Mouse (Mus musculus) granulocyte monocyte progenitor cell, adult 5-6 weeks (primary cell): ENCODE data around the gene Shcbp1l. TPM values are rescaled to one million over a fixed set of nuclear protein-coding genes. Genes with fewer than 3 reads are reported as not detected.
"Not testable (repeated sequence)": the region's sequence is repeated elsewhere in the genome, so short reads cannot be mapped to it uniquely, and the experiment has no call there.

Experiments used
- ATAC-seq: replicated peaks from 2 replicates; pipeline ENCODE4 v1.8.0; 2016; ENCODE audit warnings: mild to moderate bottlenecking, moderate TSS enrichment, inconsistent platforms; ENCODE audit not compliant: poor library complexity, severe bottlenecking
- total RNA-seq, 2 experiments: library from RNA; stranded (forward) in 1 of 2; stranded (reverse) in 1 of 2; fragments of 200-712, 200-1000 nt in 1 of 2; fragments of >200 nt in 1 of 2; fragmentation: Nextera tagmentation in 1 of 2; gene quantifications; 2 replicates each; pipeline ENCODE4 v1.2.3; 2014 to 2017

The Shcbp1l gene
- total RNA-seq, 2 experiments from 2014 or later, result 0.36 to 1.2 TPM

DNA sequence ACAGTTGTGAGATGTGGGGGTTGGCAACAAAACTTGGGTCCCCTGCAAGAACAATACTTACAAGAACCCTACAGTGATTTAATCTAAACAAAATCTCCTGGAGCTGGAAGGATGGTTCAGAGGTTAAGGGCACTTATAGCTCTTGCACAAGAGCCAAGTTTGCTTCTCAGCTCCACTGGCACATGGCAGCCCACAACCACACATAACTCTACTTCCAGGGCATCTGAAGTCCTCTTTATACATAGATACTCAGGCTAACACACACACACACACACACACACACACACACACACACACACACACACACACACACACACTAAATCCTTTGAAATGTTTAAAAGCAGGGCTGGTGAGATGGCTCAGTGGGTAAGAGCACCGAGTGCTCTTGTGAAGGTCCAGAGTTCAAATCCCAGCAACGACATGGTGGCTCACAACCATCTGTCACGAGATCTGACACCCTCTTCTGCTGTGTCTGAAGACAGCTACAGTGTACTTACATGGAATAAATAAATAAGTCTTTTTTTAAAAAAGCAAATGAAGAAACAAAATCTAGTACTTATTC lies 8.6 kb upstream of the Shcbp1l start:
- ATAC-seq, result not testable (repeated sequence)

DNA sequence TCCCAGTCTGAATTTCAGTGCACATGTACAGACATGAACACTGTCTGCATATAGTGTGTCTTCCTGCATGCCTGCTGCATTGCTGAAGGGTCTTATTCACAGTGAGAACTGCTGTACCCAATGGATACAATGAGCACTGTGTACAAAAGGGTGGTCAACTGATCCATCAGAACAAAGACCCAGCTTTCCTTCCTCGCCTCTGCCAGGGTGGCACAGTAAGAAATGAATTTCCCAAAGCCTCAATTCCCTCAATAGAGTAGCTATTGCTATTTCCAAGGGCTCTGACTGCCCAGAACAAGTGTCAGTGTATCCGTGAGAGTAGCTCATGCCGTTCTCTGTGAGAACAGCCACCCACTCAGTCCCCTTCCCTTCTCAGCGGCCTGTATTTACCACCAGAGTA lies 7.2 kb upstream of the Shcbp1l start:
- ATAC-seq, result not testable (repeated sequence)

DNA sequence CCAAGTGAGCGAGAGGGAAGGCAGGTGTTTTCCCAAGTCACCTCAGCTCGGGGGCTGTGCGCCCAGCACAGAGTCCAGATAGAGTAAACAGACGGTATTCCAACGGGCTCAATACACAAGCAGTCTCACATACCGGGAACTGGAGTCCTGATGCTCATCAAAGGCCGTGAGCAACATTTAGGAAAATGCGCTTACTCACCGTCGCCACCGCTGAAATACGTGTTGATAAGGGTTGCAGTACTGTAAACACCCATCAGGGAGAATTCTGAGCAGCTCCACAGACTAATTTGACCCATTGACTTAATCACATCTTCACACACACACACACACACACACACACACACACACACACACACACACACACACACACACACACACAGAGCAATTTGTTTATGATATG lies 691 bp upstream of the Shcbp1l start:
- peak; percentile 61 for ATAC-seq

DNA sequence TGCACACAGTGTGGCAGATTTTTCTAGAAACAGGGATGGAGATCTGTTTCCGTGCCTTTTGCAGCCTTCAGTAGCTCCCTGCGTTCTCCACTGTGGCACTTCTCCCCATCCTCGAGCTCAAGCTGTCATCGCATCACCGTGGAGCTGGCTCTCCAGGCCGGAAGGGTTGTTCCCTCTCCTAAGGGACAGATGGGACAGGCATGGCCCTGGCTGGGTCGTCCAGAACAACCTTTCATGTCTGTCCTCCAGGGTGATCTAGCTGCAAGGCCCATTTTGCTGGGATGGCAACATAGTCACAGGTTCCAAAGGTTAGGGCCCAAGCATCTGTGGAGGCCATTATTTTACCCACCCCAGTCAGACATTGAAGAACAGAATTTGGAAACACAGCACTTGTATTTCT lies 6.2 kb downstream of the Shcbp1l start:
- no peak for ATAC-seq

DNA sequence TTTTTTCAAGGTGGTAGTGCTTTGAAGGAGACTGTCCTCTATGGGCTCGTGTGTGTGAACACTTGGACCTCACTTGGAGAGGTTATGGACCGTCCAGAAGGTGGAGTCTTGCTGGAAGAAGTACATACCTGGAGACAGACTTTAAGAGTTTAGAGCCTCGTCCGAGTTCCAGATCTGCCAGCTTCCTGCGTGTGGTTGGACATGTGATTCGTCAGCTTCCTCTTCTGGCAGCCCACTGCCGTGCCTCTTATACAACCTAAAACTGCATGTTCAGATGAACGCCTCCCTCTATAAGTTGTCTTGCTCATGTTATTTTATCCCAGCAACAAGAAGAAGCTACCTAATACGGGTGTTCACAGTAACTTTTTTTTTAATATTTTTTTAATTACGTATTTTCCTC lies 6.7 kb downstream of the Shcbp1l start:
- ATAC-seq, result peak; percentile 78

DNA sequence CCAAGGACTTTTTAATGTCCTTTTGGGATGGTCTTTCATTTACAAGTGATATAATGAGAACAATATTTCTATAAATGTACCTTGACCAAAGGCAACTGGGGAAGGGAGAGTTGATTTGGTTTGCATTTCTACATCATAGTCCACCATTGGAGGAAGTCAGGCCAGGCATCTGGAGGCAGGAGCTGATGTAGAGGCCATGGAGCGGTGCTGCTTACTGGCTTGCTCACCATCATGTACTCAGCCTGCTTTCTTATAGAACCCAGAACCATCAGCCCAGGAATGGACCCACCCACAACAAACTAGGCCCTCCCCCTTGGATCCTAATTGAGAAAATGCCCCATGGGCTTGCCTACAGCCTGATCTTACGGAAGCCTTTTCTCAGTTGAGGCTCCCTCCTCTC lies 7.4 kb downstream of the Shcbp1l start:
- no peak for ATAC-seq

DNA sequence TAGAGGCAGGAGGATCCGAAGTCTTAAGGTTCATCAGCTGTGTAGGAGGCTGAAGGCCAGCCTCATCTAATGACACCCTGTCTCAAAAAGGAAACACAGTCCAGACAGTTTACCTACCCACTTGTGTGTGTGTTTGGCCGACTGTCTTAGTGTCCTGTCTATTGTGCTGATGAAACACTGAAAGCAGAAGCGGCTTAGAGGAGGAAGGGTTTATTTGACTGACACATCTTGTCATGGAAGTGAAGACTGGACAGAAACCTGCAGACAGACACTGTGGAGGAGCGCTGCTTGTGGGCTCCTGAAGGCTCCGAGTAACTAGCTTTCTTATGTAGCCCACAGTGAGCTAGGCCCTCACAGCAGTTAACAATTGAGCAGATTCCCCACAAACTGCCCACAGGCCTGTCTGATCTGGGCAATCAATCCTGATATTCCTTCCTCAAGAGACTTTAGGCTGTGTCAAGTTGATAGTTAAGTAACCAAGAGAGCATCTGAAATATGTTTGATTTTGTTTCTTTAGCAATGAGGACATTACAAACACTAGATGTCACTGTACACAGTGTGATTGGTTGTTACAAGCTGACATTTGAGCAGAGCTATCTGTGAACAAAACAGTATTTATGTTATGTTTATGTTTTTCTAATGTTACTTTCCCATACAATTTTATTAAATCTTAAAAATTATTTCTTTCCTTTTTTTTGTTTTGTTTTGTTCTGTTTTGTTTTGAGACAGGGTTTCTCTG lies 9.1 kb downstream of the Shcbp1l start:
- peak; percentile 87 for ATAC-seq

DNA sequence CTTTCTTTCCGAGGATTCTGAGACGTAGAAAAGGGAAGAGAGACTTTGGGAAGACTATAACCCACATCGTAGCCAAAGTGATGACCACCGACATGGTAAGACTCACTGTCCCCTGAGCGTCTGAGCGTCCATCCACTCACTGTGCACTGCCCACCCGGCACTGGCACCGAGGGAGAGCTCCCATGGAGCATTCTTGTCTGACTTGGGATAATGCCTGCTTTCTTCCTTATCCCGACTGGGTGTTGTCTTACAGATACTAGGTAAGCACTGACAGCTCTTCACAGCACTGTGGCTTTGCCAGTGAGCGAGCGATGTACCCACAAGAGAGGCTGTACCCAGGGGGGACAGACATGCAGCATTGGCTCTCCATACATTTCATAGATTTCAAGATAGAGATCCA lies 12.6 kb downstream of the Shcbp1l start:
- ATAC-seq, result no peak

DNA sequence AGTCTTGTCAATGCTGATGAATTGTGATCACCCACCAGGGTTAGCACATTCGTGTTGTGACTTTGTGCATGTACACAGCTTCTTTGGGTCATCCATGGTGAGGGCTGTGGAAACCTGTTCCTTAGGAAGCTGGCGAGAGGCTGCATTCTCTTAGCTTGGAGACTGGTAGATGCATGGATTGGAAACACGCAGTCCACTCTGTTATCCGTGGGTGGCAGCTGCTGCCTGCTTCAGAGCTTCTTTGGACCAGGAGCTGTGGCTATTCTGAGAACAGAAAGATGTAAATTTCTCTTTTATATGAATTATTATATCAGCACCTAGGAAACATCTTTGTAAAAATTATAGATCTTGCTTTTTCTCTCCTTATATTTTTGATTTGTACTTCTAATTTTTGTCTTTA lies 15.8 kb downstream of the Shcbp1l start:
- no peak for ATAC-seq

DNA sequence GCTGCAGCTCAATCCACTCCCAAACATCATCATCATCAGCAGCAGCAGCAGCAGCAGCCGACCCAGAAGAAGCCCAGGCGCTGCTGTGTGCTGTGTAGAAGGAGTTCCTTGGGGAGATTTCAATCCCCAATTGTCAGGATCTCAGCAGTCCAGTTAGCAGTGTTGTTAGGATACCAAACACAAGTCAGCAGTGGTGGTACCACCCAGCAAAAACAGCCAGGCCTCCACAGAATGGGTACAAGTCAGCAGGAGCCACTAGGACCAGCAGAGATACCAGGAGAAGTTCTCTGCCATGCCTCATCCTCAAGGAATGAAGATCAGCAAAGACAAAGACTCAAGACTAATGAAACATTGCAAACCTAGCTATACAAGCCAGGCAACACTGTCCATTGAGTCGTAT lies 16.7 kb downstream of the Shcbp1l start:
- no peak for ATAC-seq

DNA sequence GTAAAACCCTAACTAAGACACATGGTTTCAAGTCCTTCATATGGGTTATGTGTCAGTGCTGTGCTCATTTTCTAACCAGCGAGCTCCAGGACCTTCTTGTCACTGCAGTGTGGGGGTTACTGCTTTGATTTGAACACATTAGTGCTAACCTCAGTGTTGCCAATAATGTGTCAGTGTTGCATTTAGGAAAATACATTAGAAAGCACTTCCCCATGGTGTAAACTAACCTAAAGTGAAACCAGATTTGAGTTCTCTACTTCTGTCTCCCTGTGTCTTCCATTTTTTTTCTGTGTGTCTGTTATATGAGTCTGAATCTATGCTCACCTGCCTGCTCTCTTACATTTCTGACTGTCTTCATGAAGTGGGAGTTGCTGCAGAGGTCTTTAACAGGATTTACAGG lies 18.1 kb downstream of the Shcbp1l start:
- ATAC-seq, result peak; percentile 65

DNA sequence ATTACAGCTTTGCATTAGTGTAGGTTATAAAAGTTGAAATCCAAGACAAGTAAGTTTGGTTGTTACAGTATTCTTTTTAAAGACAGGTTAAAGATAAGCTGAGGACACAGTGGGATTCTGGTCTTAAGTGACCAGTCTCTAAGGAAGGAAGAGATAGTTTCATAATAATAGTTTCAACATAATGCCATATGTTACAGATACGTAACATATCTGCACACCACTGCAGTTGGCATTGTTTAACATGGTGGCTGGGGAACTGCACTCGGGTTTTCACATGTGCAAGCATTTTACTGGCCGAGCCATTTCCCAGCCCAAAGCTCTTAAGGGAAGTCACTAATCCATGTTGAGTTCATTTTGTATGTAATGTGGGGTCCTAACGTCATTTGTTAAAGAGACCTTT lies 18.7 kb downstream of the Shcbp1l start:
- ATAC-seq, result peak; percentile 86

DNA sequence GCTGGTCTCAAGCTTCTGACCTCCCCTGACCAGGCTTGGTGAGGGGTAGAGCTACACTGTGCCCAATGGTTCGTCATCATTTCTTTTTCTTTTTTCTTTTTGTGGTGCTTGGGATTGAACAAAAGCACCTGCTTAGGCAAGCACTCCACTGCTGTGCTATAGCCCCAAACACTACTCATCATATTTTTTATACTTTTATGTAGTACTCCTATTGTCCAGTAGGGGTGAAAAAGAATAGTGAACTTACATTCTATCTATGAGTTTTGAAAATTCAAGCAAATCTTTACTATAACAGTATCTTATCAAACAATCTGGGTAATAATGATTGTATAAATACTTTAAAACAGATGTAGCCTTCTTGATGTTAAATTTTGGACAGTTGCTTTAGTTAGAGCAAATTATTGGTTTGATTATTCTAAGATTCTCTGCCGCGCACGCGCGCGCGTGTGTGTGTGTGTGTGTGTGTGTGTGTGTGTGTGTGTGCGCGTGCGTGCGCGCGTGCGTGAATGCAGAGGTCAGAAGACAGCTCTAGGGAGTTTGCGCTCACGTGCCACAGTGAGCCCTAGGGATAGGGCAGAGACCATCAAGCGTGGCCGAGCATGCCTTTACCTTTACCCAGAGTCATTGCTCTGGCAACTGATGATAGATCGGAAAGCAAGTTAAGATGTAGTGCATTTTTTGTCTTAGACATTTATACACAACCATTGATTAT lies 21.3 kb downstream of the Shcbp1l start:
- no peak for ATAC-seq

DNA sequence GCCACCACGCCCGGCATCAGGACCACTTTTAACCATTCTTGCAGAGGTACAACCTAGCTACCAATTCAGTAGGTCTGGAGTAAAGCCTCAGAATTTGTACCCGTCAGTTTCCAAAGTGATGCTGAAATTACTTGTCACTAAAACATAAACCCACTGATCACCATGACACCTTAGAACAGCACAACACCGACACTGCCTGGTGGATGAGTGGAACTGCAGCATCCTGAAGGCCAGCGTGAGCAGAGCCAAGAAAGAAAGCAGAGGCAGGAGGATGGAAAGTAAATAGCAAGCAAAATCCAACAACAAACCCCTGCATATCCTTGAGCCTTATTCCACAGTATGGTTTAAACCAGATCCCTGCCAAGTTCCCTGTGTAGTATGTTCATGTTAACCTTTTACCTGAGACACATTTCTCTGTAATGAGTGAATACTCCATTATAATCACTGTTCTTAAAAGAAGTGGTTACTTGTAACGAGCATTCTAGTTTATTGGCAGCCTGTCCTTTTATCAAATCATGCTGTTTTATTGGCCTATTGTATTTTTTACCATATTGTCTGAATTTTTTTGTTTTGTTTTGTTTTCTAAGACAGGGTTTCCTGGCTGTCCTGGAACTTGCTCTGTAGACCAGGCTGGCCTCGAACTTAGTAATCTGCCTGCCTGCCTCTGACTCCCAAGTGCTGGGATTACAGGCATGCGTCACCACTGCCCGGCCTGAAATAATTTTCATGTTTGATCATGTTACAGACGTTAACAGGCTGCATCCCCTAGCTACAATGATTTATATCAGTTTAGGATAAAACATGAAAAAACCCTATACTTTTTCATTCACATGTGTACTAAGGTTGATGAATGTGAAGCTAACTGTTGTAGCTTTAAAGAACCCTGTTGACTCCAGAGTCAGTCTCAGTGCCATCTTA lies 26.5 kb downstream of the Shcbp1l start:
- ATAC-seq, result peak; percentile 84

DNA sequence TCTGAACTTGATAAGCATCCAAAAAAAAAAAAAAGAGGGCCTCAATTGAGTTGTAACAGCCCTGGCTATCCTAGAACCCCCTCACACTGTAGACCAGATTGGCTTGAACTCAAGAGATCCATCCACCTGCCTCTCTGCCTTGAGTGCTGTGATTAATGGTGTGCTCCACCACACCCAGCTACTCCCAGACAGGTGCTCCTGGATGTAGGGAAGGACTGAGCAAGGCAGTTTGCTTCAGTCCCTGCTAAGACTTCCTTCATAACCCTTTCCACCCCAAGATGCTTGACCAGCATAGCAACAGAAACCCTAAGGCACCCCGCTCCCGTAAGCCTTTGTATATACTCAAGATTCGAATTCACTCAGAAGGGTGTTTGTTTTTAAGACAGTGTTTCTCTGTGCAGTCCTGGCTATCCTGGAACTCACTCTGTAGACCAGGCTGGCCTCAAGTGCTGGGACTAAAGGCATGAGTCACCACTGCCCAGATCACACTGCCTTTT lies 28.2 kb downstream of the Shcbp1l start:
- ATAC-seq, result no peak

DNA sequence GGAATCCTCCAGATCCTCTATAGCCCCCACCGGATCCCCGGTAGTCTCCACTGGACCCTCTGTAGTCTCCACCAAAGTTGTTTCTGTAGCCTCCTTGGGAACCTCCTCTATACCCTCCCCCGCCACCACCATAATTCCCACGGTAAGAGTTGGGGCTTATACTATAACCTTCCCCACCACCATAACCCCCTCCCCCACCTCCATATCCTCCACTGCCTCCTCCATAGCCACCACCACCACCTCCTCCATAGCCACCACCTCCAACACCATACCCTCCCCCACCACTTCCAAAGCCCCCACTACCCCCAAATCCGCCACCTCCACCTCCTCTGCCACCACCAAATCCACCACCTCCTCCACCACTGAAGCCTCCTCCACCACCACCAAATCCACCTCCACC lies 31.2 kb downstream of the Shcbp1l start:
- ATAC-seq, result 0 out of 2 replicates have a peak, but pooled peaks have one; percentile 9

DNA sequence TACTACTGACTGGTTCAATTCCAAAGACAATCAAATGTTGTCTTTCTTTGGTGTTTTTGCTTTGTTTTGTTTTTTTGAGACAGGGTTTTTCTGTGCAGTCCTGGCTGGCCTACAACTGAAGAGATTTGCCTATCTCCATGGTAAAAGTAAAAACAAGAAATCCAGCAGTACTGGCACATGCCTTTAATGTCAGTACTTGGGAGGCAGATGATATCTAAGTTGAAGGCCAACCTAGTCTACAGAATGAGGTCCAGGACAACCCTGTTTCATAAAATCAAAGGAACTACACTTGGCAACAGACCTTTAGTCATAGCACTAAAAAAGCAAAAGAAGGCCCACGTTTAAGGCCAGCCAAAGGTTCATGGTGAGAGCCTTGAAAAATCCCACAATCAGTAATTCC lies 36.8 kb downstream of the Shcbp1l start:
- ATAC-seq, result no peak

DNA sequence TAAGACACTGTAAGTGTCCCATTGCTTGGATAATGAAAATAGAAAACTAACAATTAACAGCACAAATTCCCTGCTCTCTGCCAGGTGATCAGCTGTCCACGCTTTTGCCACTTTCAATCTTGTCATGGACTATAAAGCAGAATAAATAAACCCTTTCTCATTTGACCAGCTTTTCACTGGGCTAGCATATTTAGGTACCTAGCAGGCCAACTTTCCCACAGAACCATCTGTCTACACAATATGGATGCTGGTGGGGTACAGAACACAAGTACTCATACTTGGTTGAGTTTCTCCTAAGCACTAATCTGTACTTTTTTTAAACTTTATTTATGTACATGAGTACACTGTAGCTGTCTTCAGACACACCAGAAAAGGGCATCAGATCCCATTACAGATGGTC lies 54.3 kb downstream of the Shcbp1l start:
- no peak for ATAC-seq

DNA sequence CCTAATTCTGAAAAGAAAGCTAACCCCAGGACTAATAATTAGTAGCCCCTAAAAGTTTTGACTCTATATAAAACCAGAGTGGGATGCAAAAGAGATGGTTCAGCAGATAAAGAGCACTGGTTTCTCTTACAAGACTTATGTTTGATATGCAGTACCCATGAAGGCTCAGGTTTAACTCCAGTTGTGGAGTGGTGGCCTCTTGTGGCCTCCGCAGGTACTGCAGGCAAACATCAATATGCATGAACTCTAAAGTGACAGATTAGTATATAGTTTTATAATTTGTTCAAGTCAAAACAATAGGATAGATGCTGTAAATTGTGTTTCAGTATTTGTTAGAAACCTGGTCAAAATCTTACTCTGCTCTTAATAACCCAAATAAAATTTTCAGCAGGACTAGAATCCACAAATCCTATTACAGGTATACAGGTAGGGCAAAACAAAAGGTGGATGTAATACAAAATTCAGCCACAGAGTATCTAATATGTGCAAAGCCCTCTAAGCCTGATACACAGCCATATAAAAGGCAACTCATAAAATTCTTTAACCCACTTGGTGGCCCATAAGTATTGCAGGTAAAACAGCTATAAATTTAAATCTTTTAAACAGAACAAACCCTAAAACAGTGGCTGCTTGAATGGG lies 55.5 kb downstream of the Shcbp1l start:
- ATAC-seq, result peak; percentile 91

DNA sequence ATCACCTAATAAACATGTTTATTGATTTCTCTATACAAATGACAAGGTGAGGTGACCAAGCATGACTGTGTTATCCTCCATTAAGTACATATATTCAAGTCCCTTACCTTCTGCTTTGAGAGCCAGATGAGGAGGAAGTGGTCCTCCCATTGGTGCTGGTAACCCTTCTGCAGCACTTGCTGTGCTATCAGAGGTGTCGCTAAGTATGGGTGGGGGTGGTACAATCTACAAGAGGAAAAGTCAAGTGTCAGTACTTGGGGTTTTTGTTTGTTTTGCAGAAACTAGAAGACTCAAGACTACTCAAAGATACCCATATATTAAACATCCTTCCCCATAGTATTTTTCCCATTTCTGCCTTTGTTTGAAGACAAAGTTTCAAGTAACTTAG lies 56.1 kb downstream of the Shcbp1l start:
- no peak for ATAC-seq
